Mouse (Mus musculus): ENCODE measurements around the gene Rtn3. TPM values are rescaled to one million over a fixed set of nuclear protein-coding genes. Genes with fewer than 3 reads are reported as not detected.
A peak's percentile ranks its signal among the peaks of the same experiment; 100 is the strongest.

Gene Rtn3
- polyA plus RNA-seq (2015; fragmentation: Nextera tagmentation; extraction: Ambion mirVana): 127 and 137 TPM in 2 replicates

- Histone ChIP-seq H3K27me3 (no peaks in the 10 kb centered on the region), H3K36me3 (no peaks in the 10 kb centered on the region), H3K4me2 (peak within 1 kb of the TSS; percentile 66), H3K9me3 (replicated peaks) (no peaks in the 10 kb centered on the region), H3K4me3 (peak within 1 kb of the TSS; percentile 85), H3K27ac (peak within 1 kb of the TSS; percentile 98), H3K9ac (peak within 1 kb of the TSS; percentile 94), H3K4me1 (replicated peaks) (peaks cover 22% of the 10 kb centered on the region)
- ATAC-seq (replicated peaks; ENCODE audit: insufficient number of reproducible peaks, insufficient read depth, low FRiP score, low read depth): peak; percentile 92
- under 1% methylated on average over 77 of the region's 80 CpGs for WGBS
Measured at GRCm38 (mm10) chr19:7482599-7483511, at the start of gene Rtn3. Rtn3 (minus strand) TSS chr19:7483281.

GRCm38 (mm10) chr19:7531906-7532305 is 48.8 kb upstream of the Rtn3 start:
- peaks cover 62% of the 10 kb centered on the region for H3K36me3 ChIP-seq
- H3K9me3 ChIP-seq (replicated peaks): no peaks in the 10 kb centered on the region
- no peak overlapping the region for H3K27ac ChIP-seq
- no peak overlapping the region for H3K9ac ChIP-seq
- WGBS: 95% methylated on average over 5 of the region's 5 CpGs
- ATAC-seq (replicated peaks; ENCODE audit: insufficient number of reproducible peaks, insufficient read depth, low FRiP score, low read depth): no peak
- no peak overlapping the region for H3K4me3 ChIP-seq
- no peak overlapping the region for H3K4me2 ChIP-seq
- no peaks in the 10 kb centered on the region for H3K4me1 ChIP-seq (replicated peaks)
- H3K27me3 ChIP-seq: no peaks in the 10 kb centered on the region

- H3K4me2 ChIP-seq: no peak overlapping the region
- H3K36me3 ChIP-seq: peaks cover 62% of the 10 kb centered on the region
- H3K4me1 ChIP-seq (replicated peaks): no peaks in the 10 kb centered on the region
- no peaks in the 10 kb centered on the region for H3K9me3 ChIP-seq (replicated peaks)
- H3K27ac ChIP-seq: no peak overlapping the region
- H3K27me3 ChIP-seq: no peaks in the 10 kb centered on the region
- H3K4me3 ChIP-seq: no peak overlapping the region
- 41% methylated on average over 7 of the region's 7 CpGs for WGBS
- ATAC-seq (replicated peaks; ENCODE audit: insufficient number of reproducible peaks, insufficient read depth, low FRiP score, low read depth): no peak
- no peak overlapping the region for H3K9ac ChIP-seq
Measured at GRCm38 (mm10) chr19:7528639-7529428, 45.8 kb upstream of the Rtn3 start.

- Histone ChIP-seq H3K27ac (no peak overlapping the region), H3K4me1 (replicated peaks) (no peaks in the 10 kb centered on the region), H3K4me3 (no peak overlapping the region), H3K9me3 (replicated peaks) (no peaks in the 10 kb centered on the region), H3K9ac (no peak overlapping the region), H3K27me3 (no peaks in the 10 kb centered on the region), H3K4me2 (no peak overlapping the region), H3K36me3 (peaks cover 60% of the 10 kb centered on the region)
- no peak for ATAC-seq (replicated peaks; ENCODE audit: insufficient number of reproducible peaks, insufficient read depth, low FRiP score, low read depth)
- 71% methylated on average over 3 of the region's 3 CpGs for WGBS
Measured at GRCm38 (mm10) chr19:7524879-7525278, 41.8 kb upstream of the Rtn3 start.

- Histone ChIP-seq H3K27me3 (no peaks in the 10 kb centered on the region), H3K4me3 (no peak overlapping the region), H3K36me3 (peaks cover 52% of the 10 kb centered on the region), H3K4me2 (no peak overlapping the region), H3K9me3 (replicated peaks) (no peaks in the 10 kb centered on the region), H3K9ac (no peak overlapping the region), H3K4me1 (replicated peaks) (peaks cover 3% of the 10 kb centered on the region; the same call in 1 of the 2 replicates), H3K27ac (no peak overlapping the region)
- no peak for ATAC-seq (replicated peaks; ENCODE audit: insufficient number of reproducible peaks, insufficient read depth, low FRiP score, low read depth)
Measured at GRCm38 (mm10) chr19:7523781-7524180, 40.7 kb upstream of the Rtn3 start.

DNA sequence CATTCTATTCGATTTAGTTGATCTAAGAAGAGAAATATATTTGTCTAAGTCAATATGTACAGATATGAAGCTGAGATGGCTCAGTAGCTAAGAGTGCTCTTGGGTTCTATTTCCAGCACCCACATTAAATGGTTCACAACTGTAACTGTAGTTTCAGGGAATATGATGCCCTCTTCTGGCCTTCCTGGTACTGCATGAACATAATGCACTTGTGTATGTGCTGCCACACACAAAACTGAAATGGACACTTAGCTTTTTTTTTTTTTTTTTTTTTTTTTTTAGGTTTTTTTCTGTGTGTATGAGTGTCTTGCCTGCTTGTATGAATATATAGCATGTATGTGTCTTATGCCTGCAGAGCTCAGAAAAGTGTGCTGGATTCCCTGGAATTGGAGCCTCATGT is 40.2 kb upstream of the Rtn3 start:
- peaks cover 3% of the 10 kb centered on the region; the same call in 1 of the 2 replicates for H3K4me1 ChIP-seq (replicated peaks)
- no peak overlapping the region for H3K27ac ChIP-seq
- ATAC-seq (replicated peaks; ENCODE audit: insufficient number of reproducible peaks, insufficient read depth, low FRiP score, low read depth): no peak
- peaks cover 51% of the 10 kb centered on the region for H3K36me3 ChIP-seq
- no peak overlapping the region for H3K4me2 ChIP-seq
- no peaks in the 10 kb centered on the region for H3K27me3 ChIP-seq
- no peak overlapping the region for H3K4me3 ChIP-seq
- whole genome bisulfite sequencing: 93% methylated on average over 1 of the region's 1 CpGs
- H3K9ac ChIP-seq: no peak overlapping the region
- no peaks in the 10 kb centered on the region for H3K9me3 ChIP-seq (replicated peaks)

- Histone ChIP-seq H3K4me1 (replicated peaks) (peaks cover 3% of the 10 kb centered on the region; the same call in 1 of the 2 replicates), H3K4me3 (no peak overlapping the region), H3K4me2 (no peak overlapping the region), H3K27ac (no peak overlapping the region), H3K9ac (no peak overlapping the region), H3K9me3 (replicated peaks) (no peaks in the 10 kb centered on the region), H3K27me3 (no peaks in the 10 kb centered on the region), H3K36me3 (peaks cover 49% of the 10 kb centered on the region)
- no peak for ATAC-seq (replicated peaks; ENCODE audit: insufficient number of reproducible peaks, insufficient read depth, low FRiP score, low read depth)
- WGBS: 93% methylated on average over 2 of the region's 2 CpGs
Measured at GRCm38 (mm10) chr19:7522856-7523255, 39.8 kb upstream of the Rtn3 start.

DNA sequence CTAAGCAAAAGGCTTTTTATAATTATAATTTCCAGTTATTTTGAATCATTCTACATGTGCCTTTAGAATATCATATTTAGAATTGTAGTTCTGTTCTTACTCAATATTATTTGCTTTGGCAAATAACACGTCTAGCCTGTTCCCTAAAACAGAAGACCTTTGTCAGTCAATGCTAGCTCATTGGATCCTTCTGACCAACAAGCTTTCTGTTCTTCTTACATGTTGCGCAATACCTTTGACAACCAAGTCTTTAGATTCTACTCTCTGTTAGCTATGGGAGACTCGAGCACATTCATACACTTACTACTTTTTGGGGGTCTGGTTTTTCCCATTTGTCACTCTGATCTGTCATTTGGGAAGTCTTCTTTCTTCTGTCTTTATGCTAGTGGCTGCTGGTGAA is 38.5 kb upstream of the Rtn3 start:
- no peak for ATAC-seq (replicated peaks; ENCODE audit: insufficient number of reproducible peaks, insufficient read depth, low FRiP score, low read depth)
- Histone ChIP-seq H3K4me2 (no peak overlapping the region), H3K4me1 (replicated peaks) (peaks cover 3% of the 10 kb centered on the region; the same call in 1 of the 2 replicates), H3K4me3 (no peak overlapping the region), H3K36me3 (peaks cover 52% of the 10 kb centered on the region), H3K27me3 (no peaks in the 10 kb centered on the region), H3K27ac (no peak overlapping the region), H3K9me3 (replicated peaks) (no peaks in the 10 kb centered on the region), H3K9ac (no peak overlapping the region)
- 87% methylated on average over 3 of the region's 3 CpGs for WGBS

- H3K36me3 ChIP-seq: peaks cover 24% of the 10 kb centered on the region
Measured at GRCm38 (mm10) chr19:7516437-7516836, 33.4 kb upstream of the Rtn3 start.

GRCm38 (mm10) chr19:7508026-7508425 is 24.9 kb upstream of the Rtn3 start:
- Histone ChIP-seq H3K27me3 (no peaks in the 10 kb centered on the region), H3K9me3 (replicated peaks) (no peaks in the 10 kb centered on the region), H3K4me1 (replicated peaks) (peaks cover 3% of the 10 kb centered on the region; the same call in 1 of the 2 replicates), H3K9ac (no peak overlapping the region), H3K36me3 (peaks cover 20% of the 10 kb centered on the region), H3K27ac (no peak overlapping the region), H3K4me3 (no peak overlapping the region), H3K4me2 (no peak overlapping the region)
- ATAC-seq (replicated peaks; ENCODE audit: insufficient number of reproducible peaks, insufficient read depth, low FRiP score, low read depth): no peak
- 59% methylated on average over 4 of the region's 4 CpGs for WGBS

More at GRCm38 (mm10) chr19:7516437-7516836, 33.4 kb upstream of the Rtn3 start:
- Histone ChIP-seq H3K9ac (no peak overlapping the region), H3K4me3 (no peak overlapping the region), H3K4me1 (replicated peaks) (peaks cover 3% of the 10 kb centered on the region; the same call in 1 of the 2 replicates), H3K9me3 (replicated peaks) (no peaks in the 10 kb centered on the region), H3K27ac (no peak overlapping the region), H3K27me3 (no peaks in the 10 kb centered on the region), H3K4me2 (no peak overlapping the region)
- ATAC-seq (replicated peaks; ENCODE audit: insufficient number of reproducible peaks, insufficient read depth, low FRiP score, low read depth): no peak
- 76% methylated on average over 1 of the region's 1 CpGs for WGBS

DNA sequence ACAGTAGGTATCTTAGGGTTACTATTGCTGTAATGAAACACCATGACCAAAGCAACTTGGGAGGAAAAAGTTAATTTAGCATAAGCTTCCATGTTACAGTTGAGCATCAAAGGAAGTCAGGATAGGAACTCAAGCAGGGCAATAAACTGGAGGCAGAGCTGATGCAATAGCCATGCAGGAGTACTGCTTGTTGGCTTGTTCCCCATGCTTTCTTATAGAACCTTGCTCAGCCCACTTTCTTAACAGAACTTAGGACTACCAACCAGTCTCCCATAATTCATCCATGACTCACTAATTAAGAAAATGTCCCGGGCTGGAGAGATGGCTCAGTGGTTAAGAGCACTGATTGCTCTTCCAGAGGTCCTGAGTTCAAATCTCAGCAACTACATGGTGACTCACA is 23.2 kb upstream of the Rtn3 start:
- no peak overlapping the region for H3K9ac ChIP-seq
- H3K27me3 ChIP-seq: no peaks in the 10 kb centered on the region
- WGBS: 90% methylated on average over 1 of the region's 1 CpGs
- peaks cover 3% of the 10 kb centered on the region; the same call in 1 of the 2 replicates for H3K4me1 ChIP-seq (replicated peaks)
- H3K9me3 ChIP-seq (replicated peaks): no peaks in the 10 kb centered on the region
- H3K4me2 ChIP-seq: no peak overlapping the region
- no peak overlapping the region for H3K4me3 ChIP-seq
- no peak for ATAC-seq (replicated peaks; ENCODE audit: insufficient number of reproducible peaks, insufficient read depth, low FRiP score, low read depth)
- H3K36me3 ChIP-seq: peaks cover 18% of the 10 kb centered on the region
- no peak overlapping the region for H3K27ac ChIP-seq
